Mouse (Mus musculus): ENCODE measurements around the gene Mapk12. TPM values are rescaled to one million over a fixed set of nuclear protein-coding genes. Genes with fewer than 3 reads are reported as not detected.
A peak's percentile ranks its signal among the peaks of the same experiment; 100 is the strongest.

Mapk12 gene
- total RNA-seq, 2 experiments from 2014 or later: 28.8 to 28.9 TPM

DNA sequence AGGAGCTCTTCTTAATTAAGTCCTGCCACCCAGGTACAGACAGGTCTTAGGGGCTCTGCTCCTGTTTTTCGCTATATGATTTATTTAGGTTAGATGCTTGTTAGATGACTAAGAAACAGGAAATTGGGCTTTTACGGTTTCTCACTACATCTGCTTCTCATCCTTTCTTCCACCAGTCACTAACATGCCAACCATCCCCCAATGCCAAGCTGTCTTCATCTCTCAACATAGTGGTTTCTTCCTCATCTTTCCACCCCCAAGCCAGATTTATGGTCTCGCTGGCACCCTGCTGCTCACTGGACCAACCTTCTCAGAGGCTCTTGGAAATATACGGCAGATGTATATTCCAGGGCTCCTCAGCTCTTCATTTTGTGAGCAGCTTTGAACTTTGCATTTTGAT lies 49.8 kb downstream of the Mapk12 start:
- no peak for DNase-seq

DNA sequence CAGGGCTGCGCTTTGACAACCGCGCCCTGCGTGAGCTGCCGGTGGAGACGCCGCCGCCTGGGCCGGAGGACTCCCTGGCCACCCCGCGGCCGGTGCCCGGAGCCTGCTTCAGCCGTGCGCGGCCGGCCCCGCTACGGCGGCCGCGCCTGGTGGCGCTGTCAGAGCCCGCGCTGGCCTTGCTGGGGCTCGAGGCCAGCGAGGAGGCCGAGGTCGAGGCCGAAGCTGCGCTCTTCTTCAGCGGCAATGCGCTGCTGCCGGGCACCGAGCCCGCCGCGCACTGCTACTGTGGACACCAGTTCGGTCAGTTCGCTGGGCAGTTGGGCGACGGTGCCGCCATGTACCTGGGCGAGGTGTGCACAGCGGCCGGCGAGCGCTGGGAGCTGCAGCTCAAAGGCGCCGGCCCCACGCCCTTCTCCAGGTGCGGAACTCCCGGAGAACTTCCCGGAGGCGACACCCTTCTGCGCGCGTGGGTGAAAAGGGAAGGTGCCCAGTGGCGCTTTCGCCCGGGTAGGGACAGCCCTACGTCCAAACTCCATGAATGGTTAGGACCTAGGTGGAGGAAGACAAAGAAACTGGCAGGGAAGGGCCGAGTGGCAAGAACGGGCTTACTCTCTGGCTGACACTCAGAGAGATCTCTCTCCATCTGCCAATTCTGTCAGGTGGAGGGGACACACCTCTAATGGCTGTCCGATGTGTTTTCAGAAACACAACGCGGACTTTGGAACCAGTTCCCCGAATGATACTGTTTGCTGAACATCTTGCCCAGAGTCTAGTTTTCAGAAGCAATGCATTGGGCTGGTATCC lies 51.1 kb downstream of the Mapk12 start:
- DNase-seq: peak; percentile 43

DNA sequence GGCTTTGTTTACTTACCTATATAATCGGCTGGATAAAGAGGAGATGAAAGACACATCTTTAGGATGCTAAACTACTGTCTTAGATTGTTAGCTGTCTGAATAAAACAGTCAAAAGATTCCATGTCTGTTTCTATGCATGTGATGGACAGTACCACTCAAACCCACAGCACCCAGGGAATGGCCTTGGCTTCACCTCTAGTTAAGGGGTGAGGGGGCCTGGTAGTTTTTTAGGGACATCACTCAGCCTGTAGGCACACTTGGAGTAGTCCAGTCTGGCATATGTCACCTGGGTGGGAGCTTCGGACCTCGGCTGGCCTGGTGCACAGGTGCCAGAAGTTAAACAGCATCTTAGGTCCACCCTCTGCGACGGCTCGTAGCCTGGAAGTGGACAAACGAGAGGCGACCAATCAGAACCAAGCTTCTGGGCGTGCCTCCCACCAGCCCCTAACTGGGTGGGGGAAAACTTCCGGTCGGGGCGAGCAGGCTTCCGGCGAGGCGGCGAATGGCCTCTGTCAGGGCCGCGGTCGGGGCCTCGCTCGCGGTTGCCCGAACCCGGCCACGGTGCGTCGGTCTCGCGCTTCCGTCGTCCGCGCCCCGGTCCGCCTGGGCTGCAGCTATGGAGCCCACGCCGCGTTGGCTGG lies 51.8 kb downstream of the Mapk12 start, which contains the start of gene Selenoo:
TSS of gene Selenoo (plus strand) at position 478 of the 641 bp plus-strand sequence.
- DNase-seq: peak; percentile 93

DNA sequence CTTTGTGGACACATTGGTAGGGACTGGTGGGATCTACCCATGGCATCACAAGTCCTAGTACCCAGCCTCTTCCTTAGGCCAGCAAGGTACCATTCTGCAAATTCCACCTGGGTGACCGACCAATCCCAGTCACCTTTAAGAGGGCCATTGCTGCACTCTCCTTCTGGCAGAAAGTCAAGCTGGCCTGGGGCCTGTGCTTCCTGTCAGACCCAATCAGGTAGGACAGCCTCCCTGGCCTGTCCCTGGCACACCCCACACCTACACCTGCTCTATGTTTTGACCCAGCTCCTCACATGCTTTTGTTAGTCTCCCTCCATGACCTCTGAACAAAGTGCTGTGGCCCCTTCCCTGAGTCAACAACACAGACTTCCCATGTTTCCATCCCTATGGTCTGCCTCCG lies 55.7 kb downstream of the Mapk12 start:
- no peak for DNase-seq

DNA sequence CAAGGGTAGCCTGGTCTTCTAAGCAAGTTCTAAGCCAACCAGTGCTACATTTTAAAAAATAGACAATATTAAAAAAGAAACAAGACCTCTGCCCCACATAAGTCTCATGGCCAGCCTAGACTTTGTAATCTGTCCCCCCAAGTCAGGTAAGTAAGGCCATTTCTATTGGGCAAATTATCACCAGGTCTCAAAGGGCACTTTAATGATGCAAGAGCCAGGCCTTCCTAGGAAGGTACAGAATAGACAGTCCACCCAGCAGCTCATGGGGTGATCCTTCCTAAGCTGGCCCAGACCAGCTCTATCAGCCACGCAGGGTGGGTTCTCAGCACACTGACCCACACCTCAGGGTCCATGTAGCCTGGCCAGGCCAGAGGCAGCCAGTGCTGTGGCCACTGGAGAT lies 56.6 kb downstream of the Mapk12 start:
- no peak for DNase-seq

Small RNAs within 50 kb of the gene (microRNA-seq; reads per million reads assigned to microRNA genes)
- 2.8 to 3.5 reads per million in 2 experiments for gene Mir6958
- gene Mir7118: 0.20 to 0.35 reads per million in 2 experiments

Other genes with a start within 250 kb of the Mapk12 start
- not detected for gene Ttll8, start 186.3 kb downstream of the Mapk12 start, total RNA-seq (2021)
- not detected for gene Mlc1, start 161.7 kb downstream of the Mapk12 start, total RNA-seq (2021)
- gene Mov10l1, start 157.8 kb downstream of the Mapk12 start, total RNA-seq (2021): 100 to 1,000 TPM; 109 to 121 TPM
- gene Panx2, start 81.0 kb downstream of the Mapk12 start, total RNA-seq (2021): 1 to 10 TPM; 2.1 to 2.3 TPM
- gene Trabd, start 65.6 kb downstream of the Mapk12 start, total RNA-seq (2021): 10 to 100 TPM; 45.1 to 47.6 TPM
- 10 to 100 TPM; 10.0 to 10.2 TPM for gene Selenoo, start 51.6 kb downstream of the Mapk12 start, total RNA-seq (2021)
- gene Tubgcp6, start 17.6 kb downstream of the Mapk12 start, total RNA-seq (2021): 10 to 100 TPM; 15.9 to 16.1 TPM
- gene Hdac10, start 12.0 kb downstream of the Mapk12 start, total RNA-seq (2021): 1 to 10 TPM; 9.0 to 9.5 TPM
- 1 to 10 TPM; 4.1 to 5.4 TPM for gene Mapk11, start 8.9 kb upstream of the Mapk12 start, total RNA-seq (2021)
- gene Plxnb2, start 40.1 kb upstream of the Mapk12 start, total RNA-seq (2021): 100 to 1,000 TPM; 132 to 137 TPM
- gene Dennd6b, start 55.8 kb upstream of the Mapk12 start, total RNA-seq (2021): 10 to 100 TPM in 1 of 2 experiments, 1 to 10 TPM in 1; 8.7 to 10.3 TPM
- 10 to 100 TPM; 51.4 to 54.7 TPM for gene Ppp6r2, start 70.8 kb upstream of the Mapk12 start, total RNA-seq (2021)
- gene Sbf1, start 174.6 kb upstream of the Mapk12 start, total RNA-seq (2021): 10 to 100 TPM; 78.6 to 83.4 TPM
- not detected for gene Adm2, start 182.0 kb upstream of the Mapk12 start, total RNA-seq (2021)
- gene Miox, start 193.7 kb upstream of the Mapk12 start, total RNA-seq (2021): not detected
- 10 to 100 TPM; 54.0 to 55.5 TPM for gene Lmf2, start 215.0 kb upstream of the Mapk12 start, total RNA-seq (2021)
- gene Ncaph2, start 215.0 kb upstream of the Mapk12 start, total RNA-seq (2021): 10 to 100 TPM; 91.0 to 99.7 TPM
- 10 to 100 TPM; 13.6 to 14.1 TPM for gene Sco2, start 233.1 kb upstream of the Mapk12 start, total RNA-seq (2021)
- under 1 TPM; 0.31 to 0.72 TPM for gene Tymp, start 236.3 kb upstream of the Mapk12 start, total RNA-seq (2021)
- under 1 TPM; 0.26 to 0.72 TPM for gene Odf3b, start 238.6 kb upstream of the Mapk12 start, total RNA-seq (2021)
- gene Klhdc7b, start 244.2 kb upstream of the Mapk12 start, total RNA-seq (2021): not detected

All from heart, postnatal 4 days (tissue).